Mouse (Mus musculus): ENCODE data around the gene Plcb2. TPM values are rescaled to one million over a fixed set of nuclear protein-coding genes. Genes with fewer than 3 reads are reported as not detected.

Gene Plcb2
- polyA plus RNA-seq, 1 experiment from 2014 or later = 0.44 TPM

DNA sequence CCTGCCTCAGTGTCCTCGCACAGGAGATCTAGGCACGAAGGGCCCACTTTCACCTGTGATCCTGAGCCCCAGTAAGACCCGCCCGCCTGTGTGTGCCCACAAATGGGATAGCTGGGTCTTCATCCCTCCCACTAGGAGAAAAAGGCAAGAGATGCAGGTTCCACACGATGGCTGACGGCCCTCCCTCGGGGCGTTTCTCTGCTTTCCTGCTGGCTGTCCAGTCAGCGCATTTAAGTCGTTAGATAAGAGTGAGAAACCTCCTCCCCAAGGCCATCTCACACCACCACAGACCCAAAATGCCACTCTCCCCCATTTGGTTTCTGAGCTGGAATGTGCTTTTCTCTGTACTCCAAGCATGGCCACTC is 34.5 kb upstream of the Plcb2 start:
- no peaks in the 10 kb centered on the region for H3K9me3 ChIP-seq
- no peak for ATAC-seq (ENCODE audit: insufficient number of reproducible peaks, insufficient read depth, low FRiP score, low TSS enrichment, low read depth)
- H3K9ac ChIP-seq (replicated peaks) = peak overlapping the region; percentile 47; the same call in 1 of the 2 replicates
- peak overlapping the region; percentile 55 for H3K4me2 ChIP-seq
- 19% methylated on average over 10 of the region's 10 CpGs for WGBS
- H3K27ac ChIP-seq = peak overlapping the region; percentile 80
- peaks cover 59% of the 10 kb centered on the region for H3K27me3 ChIP-seq
- H3K4me1 ChIP-seq (replicated peaks) = peaks cover 26% of the 10 kb centered on the region
- peak overlapping the region; percentile 25 for H3K4me3 ChIP-seq (replicated peaks)
- no peaks in the 10 kb centered on the region for H3K36me3 ChIP-seq

DNA sequence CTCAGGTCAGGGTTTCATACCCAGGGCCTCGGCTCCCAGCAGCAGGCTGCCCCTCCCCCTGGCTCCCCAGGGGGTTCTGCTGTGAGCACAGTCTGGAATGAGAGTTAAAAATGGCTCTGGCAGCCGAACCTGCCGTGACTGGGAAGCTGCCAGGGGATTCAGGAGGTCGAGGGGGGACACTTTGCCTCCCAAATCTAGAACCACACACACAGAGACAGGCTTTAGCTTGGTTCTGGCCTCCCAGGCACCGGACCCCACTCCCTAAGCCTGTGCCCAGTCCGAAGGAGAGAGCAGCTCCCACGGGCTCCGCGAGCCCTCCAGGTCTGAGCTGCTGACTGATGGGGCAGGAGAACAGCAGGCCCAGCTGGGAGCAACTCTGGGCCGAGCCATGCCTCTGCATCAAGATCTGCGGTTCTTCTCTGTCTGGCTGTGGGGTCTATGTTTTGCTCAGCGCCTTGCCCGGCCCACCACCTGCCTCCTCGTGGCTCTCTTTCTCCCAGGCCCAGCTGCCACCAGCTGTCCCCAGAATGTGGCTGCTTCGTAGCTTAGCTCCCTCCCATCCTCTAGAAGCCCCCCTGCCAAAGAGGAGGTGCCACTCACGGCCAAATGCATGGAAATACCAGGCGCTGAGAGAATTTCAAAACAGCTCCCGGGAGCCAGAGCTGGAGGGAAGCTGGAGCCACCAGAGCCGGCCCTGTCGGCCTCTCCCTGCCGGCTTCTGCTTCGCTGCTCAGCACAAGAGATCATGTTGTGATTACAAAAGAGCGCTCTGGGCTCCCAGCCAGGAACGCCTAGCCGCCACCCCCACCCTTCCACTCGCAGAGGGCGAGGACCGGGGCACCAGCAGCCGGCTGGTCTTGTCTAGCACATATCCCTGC is 33.9 kb upstream of the Plcb2 start, which contains the start of gene Ccdc9b:
TSS of gene Ccdc9b (minus strand) at position 756 of the 878 bp plus-strand sequence.
- peak; percentile 40 for ATAC-seq (ENCODE audit: insufficient number of reproducible peaks, insufficient read depth, low FRiP score, low TSS enrichment, low read depth)
- Histone ChIP-seq H3K4me2 (peak within 1 kb of the TSS; percentile 55), H3K4me3 (replicated peaks) (peak within 1 kb of the TSS; percentile 25), H3K27me3 (peaks cover 65% of the 10 kb centered on the region), H3K27ac (peak within 1 kb of the TSS; percentile 80), H3K36me3 (no peaks in the 10 kb centered on the region), H3K4me1 (replicated peaks) (peaks cover 26% of the 10 kb centered on the region), H3K9me3 (no peaks in the 10 kb centered on the region), H3K9ac (replicated peaks) (peak within 1 kb of the TSS; percentile 47)
- 6% methylated on average over 28 of the region's 29 CpGs for whole genome bisulfite sequencing

DNA sequence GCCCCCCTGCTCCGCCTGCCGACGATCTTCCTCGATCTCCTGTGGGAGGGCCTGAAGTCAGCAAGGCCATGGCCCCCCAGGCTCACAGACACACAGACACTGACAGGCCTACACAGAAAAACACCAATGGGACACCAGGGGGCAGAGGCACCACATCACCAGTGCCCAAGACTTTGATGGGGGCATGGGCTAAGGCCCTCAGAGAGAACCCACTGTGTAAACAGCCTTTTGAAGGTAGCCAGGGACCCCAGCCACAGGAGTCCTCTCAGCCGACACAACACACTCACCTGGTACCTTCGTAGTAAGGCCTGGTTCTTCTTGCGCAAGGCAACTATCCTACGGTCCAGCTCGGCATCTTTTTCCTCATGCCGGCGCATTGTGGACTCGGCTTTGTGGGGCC is 33.1 kb upstream of the Plcb2 start:
- Histone ChIP-seq H3K4me3 (replicated peaks) (no peak overlapping the region), H3K9ac (replicated peaks) (no peak overlapping the region)
- WGBS = 81% methylated on average over 12 of the region's 12 CpGs

DNA sequence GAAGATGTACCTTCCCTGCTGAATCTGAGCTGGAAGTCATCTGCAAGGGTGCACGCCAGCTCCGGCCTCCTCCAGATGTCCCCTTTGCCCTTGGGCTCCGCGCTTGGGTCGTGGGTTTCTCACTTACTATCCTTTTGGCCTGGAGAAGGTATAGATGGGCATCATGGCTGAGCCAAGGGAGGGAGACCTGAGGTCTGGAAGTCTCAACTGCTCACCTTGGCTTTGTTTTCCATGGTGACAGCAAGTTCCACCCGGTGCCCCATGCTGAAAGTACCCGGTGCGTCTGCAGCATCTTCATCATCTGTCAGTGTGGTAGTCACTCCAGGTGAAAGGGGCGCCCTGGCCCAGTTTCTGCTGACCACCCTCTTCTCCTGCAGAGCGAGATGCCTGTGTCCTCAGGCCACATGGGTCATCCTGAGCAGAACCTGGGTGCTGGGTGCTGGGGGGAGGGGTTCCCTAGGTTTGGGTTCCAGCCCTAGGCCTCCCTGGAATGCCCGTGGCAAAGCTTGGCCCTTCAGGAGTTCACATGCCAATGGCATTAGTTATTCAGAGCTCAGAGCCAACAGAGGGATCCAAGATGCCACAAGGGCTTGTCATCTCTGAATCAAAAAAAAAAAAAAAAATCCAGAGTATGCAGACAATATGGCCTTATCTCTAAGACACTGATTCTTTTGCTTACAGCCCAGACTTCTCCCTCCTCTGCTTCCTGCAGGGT is 32.2 kb upstream of the Plcb2 start:
- Histone ChIP-seq H3K4me2 (no peak overlapping the region), H3K9me3 (no peaks in the 10 kb centered on the region), H3K4me3 (replicated peaks) (no peak overlapping the region), H3K36me3 (no peaks in the 10 kb centered on the region), H3K9ac (replicated peaks) (no peak overlapping the region), H3K27ac (no peak overlapping the region), H3K27me3 (peaks cover 67% of the 10 kb centered on the region), H3K4me1 (replicated peaks) (peaks cover 26% of the 10 kb centered on the region)
- WGBS = 82% methylated on average over 11 of the region's 11 CpGs
- ATAC-seq (ENCODE audit: insufficient number of reproducible peaks, insufficient read depth, low FRiP score, low TSS enrichment, low read depth) = no peak

More for the DNA sequence above, 33.1 kb upstream of the Plcb2 start:
- Histone ChIP-seq H3K4me2 (peak overlapping the region; percentile 55; the same call in 1 of the 2 replicates), H3K27ac (peak overlapping the region; percentile 80; the same call in 1 of the 2 replicates), H3K27me3 (peaks cover 67% of the 10 kb centered on the region), H3K9me3 (no peaks in the 10 kb centered on the region), H3K4me1 (replicated peaks) (peaks cover 26% of the 10 kb centered on the region), H3K36me3 (no peaks in the 10 kb centered on the region)
- ATAC-seq (ENCODE audit: insufficient number of reproducible peaks, insufficient read depth, low FRiP score, low TSS enrichment, low read depth) = no peak

DNA sequence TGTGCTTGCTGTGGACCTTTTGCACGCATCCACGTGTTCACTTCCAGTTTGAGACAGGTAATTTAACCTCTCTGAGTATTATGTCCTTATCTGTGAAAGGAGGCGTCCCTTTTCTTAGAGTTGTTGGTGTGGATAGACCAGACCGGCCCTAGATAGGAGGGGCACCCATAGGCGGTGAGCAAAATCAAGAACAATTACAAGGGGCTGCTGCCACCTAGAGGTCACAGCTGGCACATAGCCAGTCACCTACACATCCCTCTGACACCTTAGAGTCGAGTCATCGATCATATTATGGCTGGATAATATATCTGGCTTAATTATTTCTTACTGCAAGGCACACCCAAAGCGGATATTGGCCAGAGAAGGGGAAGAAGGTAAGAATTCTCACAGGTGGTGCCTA is 31.6 kb upstream of the Plcb2 start:
- 10% methylated on average over 8 of the region's 8 CpGs for WGBS
- Histone ChIP-seq H3K9ac (replicated peaks) (no peak overlapping the region), H3K4me3 (replicated peaks) (no peak overlapping the region), H3K4me2 (no peak overlapping the region), H3K27me3 (peaks cover 67% of the 10 kb centered on the region), H3K27ac (no peak overlapping the region), H3K36me3 (no peaks in the 10 kb centered on the region), H3K4me1 (replicated peaks) (peaks cover 26% of the 10 kb centered on the region), H3K9me3 (no peaks in the 10 kb centered on the region)
- ATAC-seq (ENCODE audit: insufficient number of reproducible peaks, insufficient read depth, low FRiP score, low TSS enrichment, low read depth) = no peak

DNA sequence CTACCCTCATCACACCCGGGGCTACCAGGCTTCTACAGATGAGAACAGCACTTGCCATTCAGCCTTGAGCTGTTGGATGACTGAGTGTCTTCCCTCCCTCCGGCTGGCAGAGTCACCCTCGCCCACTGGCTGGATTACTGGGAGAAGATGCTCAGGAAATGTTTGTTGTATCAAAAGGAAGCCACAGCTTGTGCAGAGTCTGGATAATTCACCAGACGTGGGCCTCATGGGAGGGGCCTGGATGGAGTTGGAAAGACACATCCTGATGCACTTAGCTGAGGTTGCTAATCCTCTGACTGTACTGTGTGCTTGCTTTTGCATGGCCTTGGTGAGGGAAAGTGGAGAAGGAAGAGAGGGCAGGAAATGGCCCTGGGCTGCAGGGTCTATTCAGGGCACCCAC is 27.9 kb upstream of the Plcb2 start:
- Histone ChIP-seq H3K4me2 (no peak overlapping the region), H3K4me3 (replicated peaks) (no peak overlapping the region), H3K27ac (no peak overlapping the region), H3K9me3 (no peaks in the 10 kb centered on the region), H3K9ac (replicated peaks) (no peak overlapping the region), H3K27me3 (peaks cover 36% of the 10 kb centered on the region), H3K4me1 (replicated peaks) (peaks cover 8% of the 10 kb centered on the region), H3K36me3 (no peaks in the 10 kb centered on the region)
- ATAC-seq (ENCODE audit: insufficient number of reproducible peaks, insufficient read depth, low FRiP score, low TSS enrichment, low read depth) = no peak
- 73% methylated on average over 4 of the region's 4 CpGs for WGBS

DNA sequence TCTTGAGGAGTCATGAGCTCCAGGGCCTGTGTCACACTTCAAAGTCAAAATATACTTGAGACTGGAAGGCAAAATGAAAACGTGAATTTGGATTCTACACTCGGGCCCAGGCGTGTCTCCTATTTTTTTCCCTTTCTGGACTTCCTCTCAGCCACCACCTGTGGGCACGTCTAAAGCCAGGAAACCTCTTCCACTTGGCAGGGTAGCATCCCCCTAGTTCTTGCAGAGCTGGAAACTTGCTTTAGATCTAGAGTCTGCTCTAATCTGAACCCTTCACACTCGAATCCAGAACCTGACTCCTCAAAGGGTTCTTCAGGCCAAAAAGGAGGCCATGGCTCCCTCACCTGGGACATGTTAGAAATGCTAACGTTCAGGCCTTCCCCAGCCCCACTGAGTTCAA is 27.2 kb upstream of the Plcb2 start:
- Histone ChIP-seq H3K27ac (no peak overlapping the region), H3K4me3 (replicated peaks) (no peak overlapping the region), H3K36me3 (no peaks in the 10 kb centered on the region), H3K4me1 (replicated peaks) (peaks cover 11% of the 10 kb centered on the region), H3K27me3 (peaks cover 29% of the 10 kb centered on the region), H3K4me2 (no peak overlapping the region), H3K9ac (replicated peaks) (no peak overlapping the region), H3K9me3 (no peaks in the 10 kb centered on the region)
- ATAC-seq (ENCODE audit: insufficient number of reproducible peaks, insufficient read depth, low FRiP score, low TSS enrichment, low read depth) = no peak
- 83% methylated on average over 6 of the region's 6 CpGs for WGBS

DNA sequence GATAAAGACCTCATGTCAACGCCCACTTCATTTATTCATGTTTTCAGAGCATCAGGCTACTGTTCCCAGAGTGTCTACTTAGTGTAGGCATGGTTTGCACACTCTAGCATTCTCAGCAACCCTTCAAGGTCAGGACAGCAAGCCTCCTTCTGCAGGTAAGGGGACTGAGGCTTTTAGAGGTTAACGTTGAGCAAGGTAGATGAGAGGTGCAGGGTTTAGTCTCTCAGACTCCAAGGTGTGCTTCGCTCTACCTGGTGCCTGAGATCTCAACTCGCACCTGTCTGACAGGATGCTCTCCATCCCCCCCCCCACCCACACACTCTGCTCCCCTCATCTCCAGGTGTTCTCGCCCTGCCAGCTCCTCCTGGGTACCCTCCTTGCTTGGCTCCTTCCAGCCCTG is 25.9 kb upstream of the Plcb2 start:
- peaks cover 21% of the 10 kb centered on the region for H3K27me3 ChIP-seq
- no peaks in the 10 kb centered on the region for H3K9me3 ChIP-seq
- H3K9ac ChIP-seq (replicated peaks) = no peak overlapping the region
- no peak overlapping the region for H3K4me3 ChIP-seq (replicated peaks)
- WGBS = 84% methylated on average over 5 of the region's 5 CpGs
- ATAC-seq (ENCODE audit: insufficient number of reproducible peaks, insufficient read depth, low FRiP score, low TSS enrichment, low read depth) = no peak
- no peak overlapping the region for H3K27ac ChIP-seq
- no peak overlapping the region for H3K4me2 ChIP-seq
- no peaks in the 10 kb centered on the region for H3K36me3 ChIP-seq
- peaks cover 23% of the 10 kb centered on the region for H3K4me1 ChIP-seq (replicated peaks)

DNA sequence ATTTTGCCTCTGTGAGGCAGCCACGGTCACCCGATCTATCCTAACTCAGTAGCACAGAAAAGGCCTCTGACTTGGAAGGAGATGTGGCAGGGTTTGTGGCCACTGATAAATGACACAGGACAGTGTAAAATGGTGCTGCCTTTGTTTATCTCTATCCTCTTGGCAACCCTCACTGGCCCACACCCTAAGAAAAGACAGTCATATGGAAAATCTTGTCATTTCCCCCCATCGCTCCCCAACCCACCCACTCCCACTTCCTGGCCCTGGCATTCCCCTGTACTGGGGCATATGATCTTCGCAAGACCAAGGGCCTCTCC is 24.5 kb upstream of the Plcb2 start:
- no peaks in the 10 kb centered on the region for H3K36me3 ChIP-seq
- no peaks in the 10 kb centered on the region for H3K9me3 ChIP-seq
- H3K9ac ChIP-seq (replicated peaks) = no peak overlapping the region
- H3K4me3 ChIP-seq (replicated peaks) = no peak overlapping the region
- no peak overlapping the region for H3K4me2 ChIP-seq
- peaks cover 7% of the 10 kb centered on the region; the same call in 1 of the 2 replicates for H3K27me3 ChIP-seq
- 69% methylated on average over 4 of the region's 4 CpGs for WGBS
- peaks cover 37% of the 10 kb centered on the region for H3K4me1 ChIP-seq (replicated peaks)
- no peak overlapping the region for H3K27ac ChIP-seq
- ATAC-seq (ENCODE audit: insufficient number of reproducible peaks, insufficient read depth, low FRiP score, low TSS enrichment, low read depth) = no peak

DNA sequence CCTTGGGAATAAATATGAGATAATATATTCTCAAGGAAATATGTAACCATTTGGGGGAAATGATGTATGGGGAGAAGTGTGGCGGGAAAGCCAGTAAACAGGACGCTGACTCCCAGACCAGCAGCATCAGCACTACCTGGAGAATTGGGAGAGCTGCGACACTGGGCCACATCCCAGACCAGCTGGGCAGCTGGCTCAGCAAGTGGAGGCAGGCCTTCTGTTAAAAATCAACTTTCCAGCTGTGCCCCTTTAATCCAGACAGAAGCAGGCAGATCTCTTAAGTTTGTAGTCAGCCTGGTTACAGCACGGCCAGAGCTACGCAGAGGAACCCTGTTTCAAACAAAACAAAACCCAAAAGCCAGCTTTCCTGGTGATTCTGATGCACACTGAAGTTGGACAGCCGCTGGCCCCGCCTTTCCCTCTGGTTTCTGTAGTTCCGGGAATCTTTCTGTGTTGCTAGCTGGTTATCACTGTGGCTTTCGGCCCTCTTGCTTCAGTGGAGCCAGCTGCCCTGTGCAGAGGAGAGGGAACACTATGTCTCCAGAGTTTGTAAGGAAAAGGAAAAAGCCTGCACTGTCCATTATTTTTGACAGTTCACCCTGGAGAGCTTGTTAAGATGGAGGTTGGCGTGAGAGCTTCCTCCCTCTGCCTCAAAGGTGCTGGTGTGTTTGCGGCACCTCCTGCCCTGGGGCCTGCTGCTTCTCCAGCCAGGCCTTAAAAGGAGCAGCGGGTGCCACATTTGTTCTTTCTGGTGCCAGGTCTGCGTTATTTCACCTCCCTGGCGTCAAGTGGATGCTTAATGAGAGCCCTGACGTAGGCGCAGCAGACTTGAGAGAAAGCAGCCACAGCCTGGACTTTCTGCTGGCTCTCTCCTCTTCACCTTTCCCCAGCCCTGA is 23.9 kb upstream of the Plcb2 start:
- Histone ChIP-seq H3K4me2 (no peak overlapping the region), H3K9ac (replicated peaks) (peak overlapping the region; percentile 40; the same call in 1 of the 2 replicates), H3K4me1 (replicated peaks) (peaks cover 43% of the 10 kb centered on the region), H3K27me3 (0 out of 2 replicates have a peak, but pooled peaks cover 1% of the 10 kb centered on the region), H3K27ac (peak overlapping the region; percentile 41; the same call in 1 of the 2 replicates), H3K9me3 (no peaks in the 10 kb centered on the region), H3K36me3 (no peaks in the 10 kb centered on the region), H3K4me3 (replicated peaks) (no peak overlapping the region)
- WGBS = 51% methylated on average over 16 of the region's 16 CpGs
- no peak for ATAC-seq (ENCODE audit: insufficient number of reproducible peaks, insufficient read depth, low FRiP score, low TSS enrichment, low read depth)

DNA sequence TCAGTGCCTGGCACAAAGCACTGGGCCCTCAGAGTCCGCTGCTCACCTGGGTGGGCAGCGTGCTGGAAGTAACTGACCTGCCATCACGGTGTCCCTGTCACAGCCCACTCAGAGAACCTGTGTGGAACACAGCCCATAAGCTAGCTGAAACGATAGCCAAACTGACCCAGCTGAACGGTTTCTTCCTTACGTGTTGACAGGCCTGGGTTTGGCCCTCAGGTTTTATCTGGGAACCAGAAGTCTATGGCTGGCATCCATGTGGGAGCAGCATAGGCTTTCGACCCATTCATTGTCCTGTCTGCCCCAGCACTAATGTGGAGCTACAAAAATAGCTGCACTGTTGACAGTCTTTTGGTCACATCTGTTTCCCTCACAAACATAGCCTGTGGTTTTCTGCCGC is 22.2 kb upstream of the Plcb2 start:
- Histone ChIP-seq H3K27ac (peak overlapping the region; percentile 77), H3K9ac (replicated peaks) (no peak overlapping the region), H3K27me3 (no peaks in the 10 kb centered on the region), H3K4me3 (replicated peaks) (no peak overlapping the region), H3K36me3 (no peaks in the 10 kb centered on the region), H3K9me3 (no peaks in the 10 kb centered on the region), H3K4me1 (replicated peaks) (peaks cover 52% of the 10 kb centered on the region), H3K4me2 (0 out of 2 replicates have a peak overlapping the region, but pooled peaks have one; percentile 19)
- WGBS = 77% methylated on average over 8 of the region's 8 CpGs
- ATAC-seq (ENCODE audit: insufficient number of reproducible peaks, insufficient read depth, low FRiP score, low TSS enrichment, low read depth) = no peak

All from limb, embryonic 12.5 days (tissue).